Mouse (Mus musculus): Measurements from ENCODE around the gene Atg13.
"Not testable (repeated sequence)": the region's sequence is repeated elsewhere in the genome, so short reads cannot be mapped to it uniquely, and the experiment has no call there.

Atg13 gene

DNA sequence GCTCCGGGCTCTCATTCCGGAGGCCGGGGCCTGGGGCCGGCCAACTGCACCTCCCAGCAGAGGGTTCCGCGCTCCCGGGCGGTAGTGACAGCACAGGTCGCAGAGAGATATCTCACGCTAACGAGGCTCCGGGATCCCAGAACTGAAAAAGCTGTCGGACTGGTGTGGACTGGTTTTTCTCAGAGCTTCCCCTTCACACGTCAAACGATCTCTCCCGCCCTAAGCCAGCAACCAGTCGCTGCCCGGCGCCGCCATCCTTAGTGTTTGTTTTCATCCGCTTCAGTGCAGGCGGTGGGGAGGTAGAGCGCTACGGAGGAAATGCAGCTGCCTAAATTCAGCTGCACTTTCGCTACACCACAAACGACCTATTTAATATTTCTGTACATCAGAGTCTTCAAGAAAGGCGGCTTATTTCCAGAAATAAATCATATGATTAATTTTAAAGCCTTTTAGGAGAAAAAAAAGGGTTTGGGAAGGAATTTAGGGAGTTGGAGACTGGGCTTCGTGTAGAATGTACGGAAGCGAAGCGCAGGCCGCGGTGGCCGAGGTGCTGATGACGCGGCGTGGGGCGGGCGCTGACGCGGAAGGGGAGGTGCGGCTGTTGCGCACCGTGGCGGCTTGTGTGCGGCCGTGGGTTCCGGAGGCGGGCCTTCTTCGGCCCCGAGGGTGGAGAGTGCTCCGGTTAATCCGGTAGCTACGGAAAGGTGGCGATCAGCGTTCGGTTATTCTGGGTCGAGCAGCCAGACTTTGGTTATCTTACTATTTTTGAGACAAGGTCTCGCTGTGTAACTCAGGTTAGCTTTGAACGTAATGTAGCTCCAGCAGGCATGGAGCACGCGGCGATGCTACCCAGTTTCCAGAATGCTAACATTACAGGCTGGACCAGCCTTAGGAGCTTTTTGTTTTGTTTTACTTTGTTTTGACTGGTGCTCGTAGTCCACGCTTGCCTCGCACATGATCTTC, at the start of gene Atg13, which contains the start of gene Harbi1:
Atg13 (minus strand) TSS at position 305 of the 963 bp plus-strand sequence.
Harbi1 (plus strand) TSS at position 581 of the 963 bp plus-strand sequence.
- peak; percentile 83 for DNase-seq (ENCODE audit: low spot score)

GRCm38 (mm10) chr2:91749811-91750261, 39.5 kb upstream of the Atg13 start:
- DNase-seq (ENCODE audit: low spot score), result no peak

GRCm38 (mm10) chr2:91744686-91745085, 34.3 kb upstream of the Atg13 start:
- no peak for DNase-seq (ENCODE audit: low spot score)

DNA sequence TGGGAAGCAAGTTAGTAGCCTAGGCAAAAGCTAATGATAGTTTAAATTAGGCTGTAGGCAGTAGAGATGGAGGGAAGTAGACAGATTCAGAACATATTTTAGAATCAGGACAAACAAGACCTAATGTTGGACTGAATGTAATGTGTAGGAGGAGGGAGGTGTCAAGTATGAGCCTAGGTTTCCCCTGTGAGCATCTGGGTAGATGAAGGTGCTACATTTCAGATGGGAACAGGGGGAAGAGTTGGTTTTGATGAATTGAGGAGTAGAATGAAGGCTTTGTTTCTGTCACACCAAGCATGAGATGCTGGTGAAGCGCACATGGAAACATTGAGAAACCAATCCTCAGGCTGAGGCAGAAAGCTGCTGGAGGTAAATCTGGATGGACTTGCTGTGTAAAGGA, 29.2 kb upstream of the Atg13 start:
- no peak for DNase-seq (ENCODE audit: low spot score)

DNA sequence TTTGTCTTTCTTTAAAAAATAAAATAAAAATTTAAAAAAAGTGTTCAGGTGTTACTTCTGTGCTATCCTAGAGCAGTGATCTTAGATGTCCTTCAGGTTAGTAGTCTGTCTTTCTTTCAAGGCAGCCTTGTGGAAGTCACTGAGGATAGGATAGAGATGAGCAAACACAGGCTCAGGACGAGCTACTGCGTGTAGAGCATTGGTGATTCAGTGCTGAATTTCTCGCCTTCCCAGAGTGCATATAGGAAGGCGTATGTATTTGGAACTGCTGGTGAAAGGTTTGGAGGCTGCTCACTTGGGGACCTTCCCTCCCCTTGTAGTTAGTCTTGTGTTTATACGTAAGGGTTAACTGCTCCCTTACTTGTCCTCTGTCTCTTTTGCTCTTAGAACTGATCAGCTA, 24.8 kb upstream of the Atg13 start:
- no peak for DNase-seq (ENCODE audit: low spot score)

DNA sequence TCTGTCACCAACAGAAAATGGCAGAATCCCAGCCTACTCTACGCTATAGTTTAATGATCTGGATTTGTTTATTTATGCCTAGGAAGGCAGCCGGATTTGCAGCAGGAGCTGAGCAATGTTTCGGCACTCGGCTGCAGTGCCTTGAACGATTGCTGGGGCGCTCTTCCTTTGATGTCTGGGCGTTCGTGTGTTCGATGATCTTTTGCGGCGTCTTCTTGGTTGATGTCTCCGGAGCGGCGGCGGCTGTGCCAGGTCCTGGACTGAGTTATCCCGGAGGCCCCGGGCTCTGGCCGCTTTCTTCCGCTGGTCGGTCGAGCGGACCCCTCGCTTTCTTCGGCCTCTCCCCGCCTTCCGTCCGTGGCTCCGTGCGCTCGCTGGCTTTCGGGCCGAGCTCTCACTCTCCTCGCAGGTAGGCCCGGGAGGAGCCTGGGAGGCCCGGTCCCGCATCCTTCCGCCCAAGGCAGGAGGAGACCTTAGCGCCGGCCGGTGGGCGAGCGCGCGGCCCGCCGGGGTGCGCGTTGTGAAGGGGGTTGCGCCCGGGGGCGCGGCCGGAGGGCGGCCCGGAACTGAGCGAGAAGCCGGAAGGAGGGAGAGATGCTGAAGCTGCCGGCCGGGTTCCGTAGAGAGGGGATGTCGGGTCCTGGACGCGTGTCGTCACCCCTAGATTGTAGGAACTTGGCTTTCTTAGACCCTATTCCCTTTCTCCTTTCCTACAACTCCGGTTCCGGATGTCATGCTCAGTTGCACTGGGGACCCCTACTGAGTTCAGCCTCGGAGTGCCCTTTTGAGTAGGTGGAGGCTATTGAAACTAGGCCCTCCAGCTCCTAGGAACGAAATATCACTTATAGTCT, 19.8 kb upstream of the Atg13 start, which contains the start of gene Ambra1:
Ambra1 (plus strand) TSS at position 164 of the 851 bp plus-strand sequence.
- peak; percentile 84 for DNase-seq (ENCODE audit: low spot score)

DNA sequence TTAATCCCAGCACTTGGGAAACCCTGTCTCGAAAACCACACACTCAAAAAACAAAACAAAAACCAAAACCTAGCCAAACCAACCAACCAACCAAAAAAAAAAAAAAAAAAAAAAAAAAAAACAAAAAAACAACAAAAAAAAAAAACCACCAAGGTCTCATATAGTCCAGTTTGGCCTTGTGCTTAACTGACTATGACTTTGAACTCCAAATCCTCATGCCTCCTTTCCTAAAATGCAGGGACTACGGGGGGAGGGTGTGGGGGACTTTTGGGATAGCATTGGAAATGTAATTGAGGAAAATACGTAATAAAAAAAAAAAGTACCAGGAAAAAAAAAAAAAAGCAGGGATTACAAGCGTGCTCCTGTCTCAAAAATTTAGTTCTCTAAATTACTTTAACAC, 19.2 kb upstream of the Atg13 start:
- no peak for DNase-seq (ENCODE audit: low spot score)

GRCm38 (mm10) chr2:91727011-91727410, 16.6 kb upstream of the Atg13 start:
- DNase-seq (ENCODE audit: low spot score), result no peak

DNA sequence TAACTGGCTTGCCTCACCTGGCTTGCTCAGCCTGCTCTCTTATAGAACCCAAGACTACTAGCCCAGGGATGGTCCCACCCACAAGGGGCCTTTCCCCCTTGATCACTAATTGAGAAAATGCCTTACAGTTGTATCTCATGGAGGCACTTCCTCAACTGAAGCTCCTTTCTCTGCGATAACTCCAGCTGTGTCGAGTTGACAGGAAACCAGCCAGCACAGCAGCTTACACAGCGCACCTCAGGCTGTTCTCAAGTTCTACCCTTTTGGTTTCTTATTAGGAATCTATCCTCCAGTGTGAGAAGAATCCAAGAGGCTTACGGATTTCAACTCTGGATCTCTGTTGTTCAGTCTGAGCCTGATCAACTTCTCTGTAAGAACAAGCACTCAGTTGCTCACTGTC, 15.1 kb upstream of the Atg13 start:
- not testable (repeated sequence) for DNase-seq (ENCODE audit: low spot score)

- DNase-seq (ENCODE audit: low spot score), result no peak
Observed at GRCm38 (mm10) chr2:91724716-91725115, 14.3 kb upstream of the Atg13 start.

DNA sequence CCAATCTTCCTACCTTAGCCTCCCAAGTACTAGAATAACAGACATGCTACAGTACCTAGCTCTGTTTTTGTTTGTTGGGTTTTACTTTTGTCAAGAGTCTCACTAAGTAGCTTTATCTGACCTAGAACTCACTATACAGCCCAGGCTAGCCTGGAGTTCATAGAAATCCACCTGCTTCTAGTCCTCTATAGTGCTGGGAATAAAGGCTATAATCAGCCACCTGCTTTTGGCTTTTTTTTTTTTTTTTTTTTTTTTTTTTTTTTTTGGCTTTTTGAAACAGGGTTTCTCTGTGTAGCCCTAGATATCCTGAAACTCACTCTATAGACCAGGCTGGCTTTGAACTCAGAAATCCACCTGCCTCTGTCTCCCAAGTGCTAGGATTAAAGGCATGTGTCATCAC, 13.6 kb upstream of the Atg13 start:
- DNase-seq (ENCODE audit: low spot score), result no peak

GRCm38 (mm10) chr2:91723382-91723781, 13.0 kb upstream of the Atg13 start:
- no peak for DNase-seq (ENCODE audit: low spot score)

GRCm38 (mm10) chr2:91718276-91718675, 7.9 kb upstream of the Atg13 start:
- no peak for DNase-seq (ENCODE audit: low spot score)

DNA sequence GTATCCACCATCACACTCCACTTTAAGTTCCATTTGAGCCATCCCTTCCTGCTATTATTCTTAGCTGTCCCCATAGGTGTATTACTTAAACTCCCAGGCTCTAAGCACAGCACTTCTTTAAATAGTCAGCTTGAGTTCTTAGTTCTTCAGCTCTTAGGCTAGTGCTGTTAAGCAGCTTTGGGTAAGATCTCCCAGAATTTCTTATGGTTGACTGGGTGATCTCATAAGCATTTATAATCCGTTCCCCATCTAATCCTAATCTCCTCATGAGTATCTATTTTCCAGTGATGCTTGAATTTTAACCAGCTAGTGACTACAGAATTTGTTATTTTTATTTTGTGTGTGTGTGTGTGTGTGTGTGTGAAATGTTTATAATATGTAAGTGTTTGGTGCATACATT, 4.5 kb upstream of the Atg13 start:
- no peak for DNase-seq (ENCODE audit: low spot score)

DNA sequence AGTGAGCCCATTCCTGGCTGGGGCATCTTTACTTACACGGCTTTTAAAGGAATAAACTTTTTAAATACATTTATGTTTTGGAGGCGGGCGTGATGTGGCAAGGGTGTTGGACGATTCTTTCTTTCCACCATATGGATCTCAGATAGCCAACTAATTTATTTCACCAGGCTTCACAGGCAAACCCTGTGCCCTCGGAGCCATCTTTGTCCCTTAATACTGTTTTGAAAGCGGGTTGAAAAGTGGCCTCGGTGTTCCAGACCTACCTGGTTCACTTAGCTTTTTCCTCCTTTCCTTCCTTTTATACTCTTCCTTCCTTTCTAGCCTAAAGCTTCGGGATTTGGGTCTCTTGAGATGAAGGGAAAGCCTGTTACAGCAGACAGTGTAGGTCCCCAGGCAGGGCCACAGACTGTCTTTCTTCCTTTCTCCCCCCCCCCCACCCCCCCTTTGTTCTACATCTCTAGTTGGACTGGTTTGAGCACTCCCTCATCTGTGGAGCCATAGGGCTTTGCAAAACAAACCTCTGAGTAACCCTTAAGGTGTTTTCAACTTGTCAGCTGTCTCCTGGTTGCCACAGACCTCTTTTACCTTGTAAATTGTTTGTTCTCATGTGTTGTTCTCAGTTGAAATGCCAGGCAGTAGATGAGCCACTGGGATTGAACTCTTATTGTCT, 1.0 kb upstream of the Atg13 start:
- DNase-seq (ENCODE audit: low spot score), result no peak

GRCm38 (mm10) chr2:91708361-91708760, 2.0 kb downstream of the Atg13 start:
- DNase-seq (ENCODE audit: low spot score), result no peak

DNA sequence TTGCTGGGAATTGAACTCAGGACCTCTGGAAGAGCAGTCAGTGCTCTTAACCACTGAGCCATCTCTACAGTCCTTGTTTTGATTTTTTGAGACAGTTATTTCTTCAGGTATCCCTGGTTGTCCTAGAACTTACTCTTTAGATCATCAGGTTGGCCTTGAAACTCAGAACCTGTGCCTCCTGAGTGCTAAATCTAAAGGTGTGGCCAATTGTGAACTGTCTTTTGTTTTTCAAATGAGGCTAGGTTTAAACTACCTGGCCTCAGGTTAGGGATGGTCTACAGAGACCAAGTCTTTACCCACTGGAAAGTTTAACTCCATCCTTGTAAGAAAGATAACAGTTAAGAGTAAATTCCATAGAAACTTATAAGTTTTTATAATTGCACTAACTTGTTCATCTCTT, 3.9 kb downstream of the Atg13 start:
- DNase-seq (ENCODE audit: low spot score), result no peak

DNA sequence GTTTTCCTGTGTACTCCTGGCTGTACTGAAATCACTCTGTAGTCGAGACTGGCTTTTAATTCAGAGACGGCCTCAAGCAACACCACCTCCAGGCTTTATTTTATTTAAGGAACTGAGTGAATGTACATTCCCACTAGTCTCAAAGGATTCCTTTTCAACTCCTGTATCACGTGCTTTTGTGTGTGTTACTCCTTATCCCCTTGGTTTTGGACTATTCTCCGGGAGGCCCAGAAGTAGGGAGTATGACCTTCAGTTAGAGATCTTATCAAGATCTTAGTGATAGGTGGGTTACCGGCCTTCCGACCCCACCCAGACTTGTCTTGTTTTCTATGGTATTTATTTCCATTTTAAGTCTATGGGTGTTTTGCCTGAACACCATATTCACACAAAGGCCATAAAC, 4.6 kb downstream of the Atg13 start:
- DNase-seq (ENCODE audit: low spot score), result no peak

DNA sequence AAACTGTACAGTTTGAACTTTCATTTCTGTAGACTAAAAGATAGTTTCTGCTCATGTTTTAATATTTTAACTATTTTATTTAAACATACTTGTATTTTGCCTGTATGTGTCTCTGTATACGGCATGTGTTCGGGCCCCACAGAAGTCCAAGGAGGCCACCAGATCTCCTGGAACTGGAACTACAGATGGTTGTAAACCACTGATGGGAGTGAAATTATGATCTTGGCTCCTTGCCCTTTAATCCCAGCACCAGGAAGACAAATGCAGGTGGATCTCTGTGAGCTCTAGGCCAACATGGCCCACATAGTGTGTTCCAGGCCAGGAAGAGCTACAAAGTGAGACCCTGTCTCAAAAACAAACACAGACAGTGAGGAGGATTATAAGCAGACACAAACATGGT, 9.0 kb downstream of the Atg13 start:
- DNase-seq (ENCODE audit: low spot score), result no peak

DNA sequence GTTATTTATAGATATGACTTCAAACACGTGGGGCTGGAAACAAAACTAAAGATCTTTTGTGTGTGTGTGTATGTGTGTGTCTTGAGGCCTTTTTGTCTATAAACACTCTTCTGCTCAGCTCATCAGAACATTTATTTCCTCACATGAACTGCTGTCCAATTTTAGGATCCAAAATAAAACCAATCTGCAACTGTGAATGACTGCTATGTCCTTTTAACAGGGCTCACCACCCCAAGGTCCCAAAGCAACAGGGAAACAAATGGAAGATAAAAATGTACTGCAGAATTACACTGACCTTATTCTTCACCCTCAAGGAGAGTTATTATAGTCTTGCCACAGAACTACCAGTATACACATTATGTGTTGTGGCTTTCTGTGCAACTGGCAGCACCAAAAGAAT, 11.2 kb downstream of the Atg13 start:
- DNase-seq (ENCODE audit: low spot score), result no peak

GRCm38 (mm10) chr2:91696225-91696590, 14.2 kb downstream of the Atg13 start:
- no peak for DNase-seq (ENCODE audit: low spot score)

All from left cerebral cortex, adult 11 months (tissue).